Mouse (Mus musculus): ENCODE data around the gene Dhx16.

The Dhx16 gene

GRCm38 (mm10) chr17:35897644-35898573 is 18.3 kb downstream of the Dhx16 start:
- DNase-seq, result peak in 1 of 2 experiments; percentile 34

DNA sequence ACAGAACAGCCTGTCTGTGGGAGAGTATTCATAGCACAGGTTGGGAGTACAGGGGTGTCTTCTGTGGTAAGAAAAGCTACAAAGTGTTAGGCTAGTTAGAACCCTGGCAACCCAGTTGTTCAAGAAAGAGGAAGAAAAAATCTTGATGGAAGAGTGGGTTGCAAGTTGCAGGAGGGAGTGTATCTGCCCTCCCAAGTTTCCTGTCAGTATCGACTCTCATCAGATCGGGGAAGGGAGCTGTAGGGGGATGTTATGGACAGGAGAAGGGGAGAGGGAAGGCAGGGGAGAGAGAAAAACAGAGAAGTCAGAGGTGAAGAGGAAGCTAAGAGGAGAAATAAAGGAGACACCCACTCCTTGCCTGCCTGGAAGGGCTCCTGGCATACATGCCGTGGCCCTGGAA is 21.0 kb downstream of the Dhx16 start:
- DNase-seq, result no peak

DNA sequence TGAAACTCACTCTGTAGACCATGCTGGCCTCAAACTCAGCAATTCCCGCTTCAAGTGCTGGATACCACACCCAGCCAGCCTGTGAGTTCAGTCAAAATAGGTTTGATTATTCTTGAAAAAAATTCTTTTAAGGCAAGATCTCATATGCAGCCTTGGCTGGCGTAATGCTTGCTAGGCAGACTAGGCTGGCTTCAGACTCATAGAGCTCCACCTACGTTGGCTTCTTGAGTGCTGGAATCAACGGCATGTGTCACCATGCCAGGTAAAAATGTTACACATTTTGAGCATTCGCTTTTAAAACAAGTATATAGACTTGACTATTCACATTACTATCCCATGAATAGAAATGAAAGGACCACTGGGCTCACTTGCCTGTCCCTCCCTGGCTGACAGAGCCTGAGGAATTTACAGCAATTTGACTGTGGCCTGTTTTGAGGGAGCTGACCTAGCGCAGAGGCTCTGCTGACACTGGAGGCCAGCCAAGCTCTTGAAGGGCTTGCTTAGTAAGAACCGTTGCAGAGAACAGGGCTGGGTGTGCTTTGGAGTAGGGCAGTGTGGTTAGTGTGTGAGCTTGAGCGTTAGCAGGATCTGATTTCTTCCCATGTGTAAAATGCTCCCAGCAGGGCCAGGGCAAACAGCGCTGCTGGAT is 23.8 kb downstream of the Dhx16 start:
- peak; percentile 64 to 79 for DNase-seq

DNA sequence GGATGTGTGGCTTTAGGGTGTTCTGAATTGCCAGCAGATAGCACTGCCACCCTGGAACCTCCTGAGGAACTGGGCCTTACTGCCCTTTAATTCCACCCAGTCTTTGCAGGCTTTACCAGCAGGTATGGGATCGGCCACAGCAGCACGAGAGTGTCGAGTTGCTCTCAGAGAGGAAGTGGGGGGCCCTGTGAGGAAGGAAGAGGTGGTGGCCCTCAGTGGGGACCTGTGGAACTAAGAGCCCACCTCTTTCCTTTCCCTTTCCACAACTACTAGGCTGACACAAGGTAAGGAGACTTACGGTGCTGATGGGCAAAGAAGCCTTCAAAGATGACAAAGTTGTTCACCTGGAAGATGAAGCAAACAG is 24.4 kb downstream of the Dhx16 start:
- no peak for DNase-seq

DNA sequence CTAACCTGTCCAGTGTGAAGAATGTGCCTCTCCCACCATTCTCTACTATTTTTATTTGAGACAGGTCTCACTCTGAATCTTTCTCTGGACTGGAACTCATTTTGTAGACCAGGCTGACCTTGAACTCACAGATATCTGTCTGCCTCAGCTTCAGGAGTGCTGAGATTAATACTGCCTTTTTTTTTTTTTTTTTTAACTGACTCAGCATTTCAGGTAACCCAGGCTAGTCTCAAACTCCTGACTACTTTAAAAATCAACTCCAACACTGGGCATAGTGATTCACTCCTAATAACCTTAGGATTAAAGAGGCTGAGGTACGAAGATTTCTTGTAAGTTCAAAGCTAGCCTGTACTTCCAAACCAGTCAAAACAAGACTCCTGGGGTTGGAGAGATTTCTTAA is 26.0 kb downstream of the Dhx16 start:
- no peak for DNase-seq

- no peak for DNase-seq
These were observed 28.0 kb downstream of the Dhx16 start for GRCm38 (mm10) chr17:35907609-35908008.

DNA sequence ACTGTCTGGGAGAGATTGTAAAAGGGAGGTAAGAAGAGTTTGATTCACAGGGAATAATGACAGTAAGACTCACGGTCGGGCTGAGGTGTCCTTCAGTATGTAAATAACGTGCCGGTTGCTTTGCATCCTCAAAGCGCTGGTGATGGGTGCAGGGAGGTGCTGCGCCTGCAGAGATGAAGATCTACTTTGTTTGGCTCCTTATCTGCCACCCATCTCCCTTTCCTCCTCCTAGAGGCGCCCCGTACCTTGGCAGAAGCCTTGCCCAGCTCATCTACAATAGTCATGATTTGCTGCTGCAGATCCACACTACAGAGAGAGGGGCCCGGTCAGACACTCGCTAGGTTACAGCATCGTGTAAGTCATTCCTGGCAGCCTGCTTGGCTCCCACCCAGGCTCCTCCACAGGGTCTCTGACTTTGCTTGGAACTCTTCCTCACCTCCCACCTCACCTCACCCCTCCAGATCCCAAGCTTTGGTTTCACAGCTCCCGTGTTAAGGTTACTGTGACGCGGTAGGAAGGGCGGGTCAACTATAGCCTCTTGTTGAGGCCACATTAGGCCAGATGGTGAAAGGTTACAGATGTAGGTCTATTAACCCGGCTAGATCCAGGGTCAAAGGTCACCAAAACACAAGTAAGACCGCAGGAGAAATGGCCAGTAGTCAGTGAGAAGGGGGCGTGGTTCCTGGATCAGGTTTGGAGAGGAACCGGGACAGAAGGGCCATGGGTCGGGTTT is 29.7 kb downstream of the Dhx16 start:
- no peak for DNase-seq

- peak; percentile 94 to 97 for DNase-seq
These were observed 30.3 kb downstream of the Dhx16 start, which contains the start of gene Atat1 for GRCm38 (mm10) chr17:35909919-35910369. Gene Atat1, minus strand, starts transcription at chr17:35910075.

DNA sequence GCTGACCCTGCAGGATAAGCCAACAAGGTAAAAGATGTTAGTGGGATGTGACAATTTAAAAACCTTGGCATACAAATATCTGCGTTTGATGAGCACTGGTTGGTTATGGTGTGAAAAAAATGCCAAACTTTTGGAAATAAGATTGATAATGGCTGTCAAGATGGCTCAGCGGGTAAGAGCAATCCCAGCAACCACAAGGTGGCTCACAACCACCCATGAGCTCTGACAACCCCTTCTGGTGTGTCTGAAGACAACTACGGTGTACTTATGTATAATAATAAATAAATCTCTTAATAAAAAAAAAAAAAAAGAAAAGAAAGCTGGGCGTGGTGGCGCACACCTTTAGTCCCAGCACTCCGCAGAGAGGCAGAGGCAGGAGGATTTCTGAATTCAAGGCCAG is 35.4 kb downstream of the Dhx16 start:
- no peak for DNase-seq

- peak; percentile 63 to 65 for DNase-seq
These were observed 36.1 kb downstream of the Dhx16 start for GRCm38 (mm10) chr17:35915538-35916296.

- peak; percentile 99 to 100 for DNase-seq
These were observed 36.9 kb downstream of the Dhx16 start, which contains the start of the genes Mrps18b and Ppp1r10 for GRCm38 (mm10) chr17:35916297-35917142. Gene Mrps18b, minus strand, starts transcription at chr17:35916389. Gene Ppp1r10, plus strand, starts transcription at chr17:35916434.

GRCm38 (mm10) chr17:35917143-35917462 is 37.5 kb downstream of the Dhx16 start:
- no peak for DNase-seq

GRCm38 (mm10) chr17:35917463-35918251 is 38.0 kb downstream of the Dhx16 start:
- no peak for DNase-seq

- DNase-seq, result peak; percentile 45 to 64
These were observed 38.8 kb downstream of the Dhx16 start for GRCm38 (mm10) chr17:35918276-35919059.

- peak; percentile 96 to 98 for DNase-seq
These were observed 39.6 kb downstream of the Dhx16 start for GRCm38 (mm10) chr17:35919060-35919715.

- DNase-seq, result no peak
These were observed 40.3 kb downstream of the Dhx16 start for GRCm38 (mm10) chr17:35919864-35920301.

- DNase-seq, result no peak
These were observed 40.8 kb downstream of the Dhx16 start for GRCm38 (mm10) chr17:35920384-35920783.

GRCm38 (mm10) chr17:35920862-35921562 is 41.4 kb downstream of the Dhx16 start:
- peak in 1 of 2 experiments; percentile 60 for DNase-seq
